Mouse (Mus musculus): ENCODE measurements around the gene Ankrd12. TPM values are rescaled to one million over a fixed set of nuclear protein-coding genes. Genes with fewer than 3 reads are reported as not detected.
"Not testable (repeated sequence)": the region's sequence is repeated elsewhere in the genome, so short reads cannot be mapped to it uniquely, and the experiment has no call there.

The Ankrd12 gene
- polyA plus RNA-seq, 1 experiment from 2014 or later = 142 TPM

- Histone ChIP-seq H3K27me3 (replicated peaks; ENCODE audit: control insufficient read depth, insufficient read depth, low read length) (no peaks in the 10 kb centered on the region), H3K4me2 (ENCODE audit: low read length) (no peak overlapping the region), H3K4me3 (replicated peaks; ENCODE audit: low read length) (no peak overlapping the region), H3K36me3 (ENCODE audit: control insufficient read depth, insufficient read depth) (no peaks in the 10 kb centered on the region), H3K9ac (replicated peaks; ENCODE audit: low read depth, low read length) (no peak overlapping the region), H3K9me3 (ENCODE audit: control insufficient read depth, low read length) (no peaks in the 10 kb centered on the region), H3K27ac (ENCODE audit: low read length) (no peak overlapping the region), H3K4me1 (replicated peaks; ENCODE audit: control insufficient read depth, insufficient read depth, low read length) (no peaks in the 10 kb centered on the region)
- 48% methylated on average over 8 of the region's 8 CpGs for WGBS
- ATAC-seq = no peak
Observed at GRCm38 (mm10) chr17:66061241-66061938, 15.5 kb downstream of the Ankrd12 start.

- WGBS = 91% methylated on average over 4 of the region's 4 CpGs
- Histone ChIP-seq H3K4me3 (replicated peaks; ENCODE audit: low read length) (no peak overlapping the region), H3K27ac (ENCODE audit: low read length) (no peak overlapping the region), H3K9me3 (ENCODE audit: control insufficient read depth, low read length) (no peaks in the 10 kb centered on the region), H3K4me2 (ENCODE audit: low read length) (no peak overlapping the region), H3K9ac (replicated peaks; ENCODE audit: low read depth, low read length) (no peak overlapping the region), H3K4me1 (replicated peaks; ENCODE audit: control insufficient read depth, insufficient read depth, low read length) (no peaks in the 10 kb centered on the region), H3K36me3 (ENCODE audit: control insufficient read depth, insufficient read depth) (no peaks in the 10 kb centered on the region), H3K27me3 (replicated peaks; ENCODE audit: control insufficient read depth, insufficient read depth, low read length) (no peaks in the 10 kb centered on the region)
- no peak for ATAC-seq
Observed at GRCm38 (mm10) chr17:66058160-66058559, 18.7 kb downstream of the Ankrd12 start.

- 97% methylated on average over 2 of the region's 2 CpGs for WGBS
- Histone ChIP-seq H3K4me1 (replicated peaks; ENCODE audit: control insufficient read depth, insufficient read depth, low read length) (no peaks in the 10 kb centered on the region), H3K4me2 (ENCODE audit: low read length) (no peak overlapping the region), H3K27ac (ENCODE audit: low read length) (no peak overlapping the region), H3K9me3 (ENCODE audit: control insufficient read depth, low read length) (no peaks in the 10 kb centered on the region), H3K9ac (replicated peaks; ENCODE audit: low read depth, low read length) (no peak overlapping the region), H3K4me3 (replicated peaks; ENCODE audit: low read length) (no peak overlapping the region), H3K36me3 (ENCODE audit: control insufficient read depth, insufficient read depth) (no peaks in the 10 kb centered on the region), H3K27me3 (replicated peaks; ENCODE audit: control insufficient read depth, insufficient read depth, low read length) (no peaks in the 10 kb centered on the region)
- ATAC-seq = no peak
Observed at GRCm38 (mm10) chr17:66057145-66057544, 19.7 kb downstream of the Ankrd12 start.

GRCm38 (mm10) chr17:66053349-66053748 is 23.5 kb downstream of the Ankrd12 start:
- Histone ChIP-seq H3K27ac (ENCODE audit: low read length) (no peak overlapping the region), H3K9me3 (ENCODE audit: control insufficient read depth, low read length) (no peaks in the 10 kb centered on the region), H3K9ac (replicated peaks; ENCODE audit: low read depth, low read length) (no peak overlapping the region), H3K4me1 (replicated peaks; ENCODE audit: control insufficient read depth, insufficient read depth, low read length) (no peaks in the 10 kb centered on the region), H3K4me3 (replicated peaks; ENCODE audit: low read length) (no peak overlapping the region), H3K4me2 (ENCODE audit: low read length) (no peak overlapping the region), H3K36me3 (ENCODE audit: control insufficient read depth, insufficient read depth) (no peaks in the 10 kb centered on the region), H3K27me3 (replicated peaks; ENCODE audit: control insufficient read depth, insufficient read depth, low read length) (no peaks in the 10 kb centered on the region)
- 69% methylated on average over 4 of the region's 4 CpGs for WGBS
- ATAC-seq = no peak

GRCm38 (mm10) chr17:66048795-66049194 is 28.1 kb downstream of the Ankrd12 start:
- no peak for ATAC-seq
- Histone ChIP-seq H3K27ac (ENCODE audit: low read length) (no peak overlapping the region), H3K4me3 (replicated peaks; ENCODE audit: low read length) (no peak overlapping the region), H3K36me3 (ENCODE audit: control insufficient read depth, insufficient read depth) (0 out of 2 replicates have a peak, but pooled peaks cover 2% of the 10 kb centered on the region), H3K4me1 (replicated peaks; ENCODE audit: control insufficient read depth, insufficient read depth, low read length) (no peaks in the 10 kb centered on the region), H3K9me3 (ENCODE audit: control insufficient read depth, low read length) (no peaks in the 10 kb centered on the region), H3K4me2 (ENCODE audit: low read length) (no peak overlapping the region), H3K9ac (replicated peaks; ENCODE audit: low read depth, low read length) (no peak overlapping the region), H3K27me3 (replicated peaks; ENCODE audit: control insufficient read depth, insufficient read depth, low read length) (no peaks in the 10 kb centered on the region)
- WGBS = 76% methylated on average over 4 of the region's 4 CpGs

GRCm38 (mm10) chr17:66048199-66048598 is 28.7 kb downstream of the Ankrd12 start:
- Histone ChIP-seq H3K4me2 (ENCODE audit: low read length) (no peak overlapping the region), H3K27me3 (replicated peaks; ENCODE audit: control insufficient read depth, insufficient read depth, low read length) (no peaks in the 10 kb centered on the region), H3K9ac (replicated peaks; ENCODE audit: low read depth, low read length) (no peak overlapping the region), H3K36me3 (ENCODE audit: control insufficient read depth, insufficient read depth) (0 out of 2 replicates have a peak, but pooled peaks cover 2% of the 10 kb centered on the region), H3K9me3 (ENCODE audit: control insufficient read depth, low read length) (no peaks in the 10 kb centered on the region), H3K4me1 (replicated peaks; ENCODE audit: control insufficient read depth, insufficient read depth, low read length) (no peaks in the 10 kb centered on the region), H3K4me3 (replicated peaks; ENCODE audit: low read length) (no peak overlapping the region), H3K27ac (ENCODE audit: low read length) (no peak overlapping the region)
- no peak for ATAC-seq
- 78% methylated on average over 5 of the region's 5 CpGs for WGBS

GRCm38 (mm10) chr17:66043679-66044078 is 33.2 kb downstream of the Ankrd12 start:
- WGBS = 87% methylated on average over 4 of the region's 4 CpGs
- not testable (repeated sequence) for H3K27ac ChIP-seq (ENCODE audit: low read length); H3K9me3 ChIP-seq (ENCODE audit: control insufficient read depth, low read length); H3K4me2 ChIP-seq (ENCODE audit: low read length); H3K36me3 ChIP-seq (ENCODE audit: control insufficient read depth, insufficient read depth); ATAC-seq; H3K4me1 ChIP-seq (replicated peaks; ENCODE audit: control insufficient read depth, insufficient read depth, low read length); H3K4me3 ChIP-seq (replicated peaks; ENCODE audit: low read length); H3K27me3 ChIP-seq (replicated peaks; ENCODE audit: control insufficient read depth, insufficient read depth, low read length); H3K9ac ChIP-seq (replicated peaks; ENCODE audit: low read depth, low read length)

GRCm38 (mm10) chr17:66041020-66041419 is 35.9 kb downstream of the Ankrd12 start:
- 91% methylated on average over 5 of the region's 5 CpGs for WGBS
- no peaks in the 10 kb centered on the region for H3K4me1 ChIP-seq (replicated peaks; ENCODE audit: control insufficient read depth, insufficient read depth, low read length)
- ATAC-seq = no peak
- no peaks in the 10 kb centered on the region for H3K27me3 ChIP-seq (replicated peaks; ENCODE audit: control insufficient read depth, insufficient read depth, low read length)
- H3K27ac ChIP-seq (ENCODE audit: low read length) = no peak overlapping the region
- H3K9ac ChIP-seq (replicated peaks; ENCODE audit: low read depth, low read length) = no peak overlapping the region
- 0 out of 2 replicates have a peak, but pooled peaks cover 1% of the 10 kb centered on the region for H3K36me3 ChIP-seq (ENCODE audit: control insufficient read depth, insufficient read depth)
- H3K9me3 ChIP-seq (ENCODE audit: control insufficient read depth, low read length) = no peaks in the 10 kb centered on the region
- H3K4me2 ChIP-seq (ENCODE audit: low read length) = no peak overlapping the region
- no peak overlapping the region for H3K4me3 ChIP-seq (replicated peaks; ENCODE audit: low read length)

GRCm38 (mm10) chr17:66033239-66033638 is 43.6 kb downstream of the Ankrd12 start:
- 90% methylated on average over 5 of the region's 5 CpGs for WGBS

GRCm38 (mm10) chr17:66031991-66032390 is 44.9 kb downstream of the Ankrd12 start:
- Histone ChIP-seq H3K4me3 (replicated peaks; ENCODE audit: low read length) (no peak overlapping the region), H3K27ac (ENCODE audit: low read length) (no peak overlapping the region), H3K36me3 (ENCODE audit: control insufficient read depth, insufficient read depth) (peaks cover 7% of the 10 kb centered on the region), H3K4me1 (replicated peaks; ENCODE audit: control insufficient read depth, insufficient read depth, low read length) (no peaks in the 10 kb centered on the region), H3K9ac (replicated peaks; ENCODE audit: low read depth, low read length) (no peak overlapping the region), H3K4me2 (ENCODE audit: low read length) (no peak overlapping the region), H3K9me3 (ENCODE audit: control insufficient read depth, low read length) (no peaks in the 10 kb centered on the region), H3K27me3 (replicated peaks; ENCODE audit: control insufficient read depth, insufficient read depth, low read length) (no peaks in the 10 kb centered on the region)
- ATAC-seq = no peak
- 93% methylated on average over 5 of the region's 5 CpGs for WGBS

More at GRCm38 (mm10) chr17:66033239-66033638, 43.6 kb downstream of the Ankrd12 start:
- no peak for ATAC-seq
- H3K27ac ChIP-seq (ENCODE audit: low read length) = no peak overlapping the region
- H3K9me3 ChIP-seq (ENCODE audit: control insufficient read depth, low read length) = no peaks in the 10 kb centered on the region
- peaks cover 2% of the 10 kb centered on the region; the same call in 1 of the 2 replicates for H3K36me3 ChIP-seq (ENCODE audit: control insufficient read depth, insufficient read depth)
- H3K4me1 ChIP-seq (replicated peaks; ENCODE audit: control insufficient read depth, insufficient read depth, low read length) = no peaks in the 10 kb centered on the region
- H3K4me3 ChIP-seq (replicated peaks; ENCODE audit: low read length) = no peak overlapping the region
- H3K27me3 ChIP-seq (replicated peaks; ENCODE audit: control insufficient read depth, insufficient read depth, low read length) = no peaks in the 10 kb centered on the region
- no peak overlapping the region for H3K9ac ChIP-seq (replicated peaks; ENCODE audit: low read depth, low read length)
- H3K4me2 ChIP-seq (ENCODE audit: low read length) = no peak overlapping the region
